Mouse (Mus musculus): ENCODE data around the gene Aox1. TPM values are rescaled to one million over a fixed set of nuclear protein-coding genes. Genes with fewer than 3 reads are reported as not detected.

Gene Aox1
- polyA plus RNA-seq, 1 experiment from 2014 or later = 0.05 TPM

- ATAC-seq (replicated peaks; ENCODE audit: low FRiP score, low TSS enrichment, low read depth) = no peak
- Histone ChIP-seq H3K27ac (ENCODE audit: low read depth) (no peak overlapping the region), H3K4me2 (ENCODE audit: low read length) (no peak overlapping the region), H3K4me1 (replicated peaks; ENCODE audit: control insufficient read depth, insufficient read depth, low read length) (0 out of 2 replicates have a peak, but pooled peaks cover 3% of the 10 kb centered on the region), H3K36me3 (ENCODE audit: control insufficient read depth, insufficient read depth, low read length) (no peaks in the 10 kb centered on the region), H3K4me3 (ENCODE audit: low read depth, low read length) (no peak overlapping the region), H3K27me3 (replicated peaks; ENCODE audit: control insufficient read depth, insufficient read depth, low read length) (no peaks in the 10 kb centered on the region), H3K9me3 (ENCODE audit: control insufficient read depth, low read length) (no peaks in the 10 kb centered on the region), H3K9ac (ENCODE audit: low read length) (no peak overlapping the region)
- WGBS = 92% methylated on average over 11 of the region's 11 CpGs
- no peak for DNase-seq (ENCODE audit: low spot score)
These were observed 25.9 kb downstream of the Aox1 start for GRCm38 (mm10) chr1:58055598-58055997.

- 67% methylated on average over 13 of the region's 13 CpGs for WGBS
- Histone ChIP-seq H3K4me2 (ENCODE audit: low read length) (peak overlapping the region; percentile 18; the same call in 1 of the 2 replicates), H3K36me3 (ENCODE audit: control insufficient read depth, insufficient read depth, low read length) (no peaks in the 10 kb centered on the region), H3K4me1 (replicated peaks; ENCODE audit: control insufficient read depth, insufficient read depth, low read length) (0 out of 2 replicates have a peak, but pooled peaks cover 3% of the 10 kb centered on the region), H3K9me3 (ENCODE audit: control insufficient read depth, low read length) (no peaks in the 10 kb centered on the region), H3K27me3 (replicated peaks; ENCODE audit: control insufficient read depth, insufficient read depth, low read length) (no peaks in the 10 kb centered on the region), H3K4me3 (ENCODE audit: low read depth, low read length) (no peak overlapping the region), H3K27ac (ENCODE audit: low read depth) (no peak overlapping the region), H3K9ac (ENCODE audit: low read length) (no peak overlapping the region)
- ATAC-seq (replicated peaks; ENCODE audit: low FRiP score, low TSS enrichment, low read depth) (no peak), DNase-seq (ENCODE audit: low spot score) (no peak)
These were observed 26.5 kb downstream of the Aox1 start for GRCm38 (mm10) chr1:58056074-58056807.

GRCm38 (mm10) chr1:58056939-58057338 lies 27.2 kb downstream of the Aox1 start:
- H3K27ac ChIP-seq (ENCODE audit: low read depth) = 0 out of 2 replicates have a peak overlapping the region, but pooled peaks have one; percentile 11
- 46% methylated on average over 11 of the region's 11 CpGs for WGBS
- DNase-seq (ENCODE audit: low spot score) = no peak
- H3K4me3 ChIP-seq (ENCODE audit: low read depth, low read length) = no peak overlapping the region
- H3K4me1 ChIP-seq (replicated peaks; ENCODE audit: control insufficient read depth, insufficient read depth, low read length) = 0 out of 2 replicates have a peak, but pooled peaks cover 3% of the 10 kb centered on the region
- no peaks in the 10 kb centered on the region for H3K27me3 ChIP-seq (replicated peaks; ENCODE audit: control insufficient read depth, insufficient read depth, low read length)
- H3K9me3 ChIP-seq (ENCODE audit: control insufficient read depth, low read length) = no peaks in the 10 kb centered on the region
- H3K4me2 ChIP-seq (ENCODE audit: low read length) = peak overlapping the region; percentile 18; the same call in 1 of the 2 replicates
- H3K9ac ChIP-seq (ENCODE audit: low read length) = no peak overlapping the region
- ATAC-seq (replicated peaks; ENCODE audit: low FRiP score, low TSS enrichment, low read depth) = no peak
- no peaks in the 10 kb centered on the region for H3K36me3 ChIP-seq (ENCODE audit: control insufficient read depth, insufficient read depth, low read length)

- no peak for ATAC-seq (replicated peaks; ENCODE audit: low FRiP score, low TSS enrichment, low read depth)
- Histone ChIP-seq H3K27ac (ENCODE audit: low read depth) (no peak overlapping the region), H3K9ac (ENCODE audit: low read length) (no peak overlapping the region), H3K4me1 (replicated peaks; ENCODE audit: control insufficient read depth, insufficient read depth, low read length) (0 out of 2 replicates have a peak, but pooled peaks cover 3% of the 10 kb centered on the region), H3K4me3 (ENCODE audit: low read depth, low read length) (no peak overlapping the region), H3K4me2 (ENCODE audit: low read length) (no peak overlapping the region), H3K36me3 (ENCODE audit: control insufficient read depth, insufficient read depth, low read length) (no peaks in the 10 kb centered on the region), H3K9me3 (ENCODE audit: control insufficient read depth, low read length) (no peaks in the 10 kb centered on the region), H3K27me3 (replicated peaks; ENCODE audit: control insufficient read depth, insufficient read depth, low read length) (no peaks in the 10 kb centered on the region)
- DNase-seq (ENCODE audit: low spot score) = no peak
- WGBS = 91% methylated on average over 4 of the region's 4 CpGs
These were observed 29.1 kb downstream of the Aox1 start for GRCm38 (mm10) chr1:58058846-58059245.

- no peak for DNase-seq (ENCODE audit: low spot score)
- Histone ChIP-seq H3K4me3 (ENCODE audit: low read depth, low read length) (no peak overlapping the region), H3K27ac (ENCODE audit: low read depth) (no peak overlapping the region), H3K4me1 (replicated peaks; ENCODE audit: control insufficient read depth, insufficient read depth, low read length) (no peaks in the 10 kb centered on the region), H3K27me3 (replicated peaks; ENCODE audit: control insufficient read depth, insufficient read depth, low read length) (no peaks in the 10 kb centered on the region), H3K9ac (ENCODE audit: low read length) (no peak overlapping the region), H3K36me3 (ENCODE audit: control insufficient read depth, insufficient read depth, low read length) (no peaks in the 10 kb centered on the region), H3K4me2 (ENCODE audit: low read length) (no peak overlapping the region), H3K9me3 (ENCODE audit: control insufficient read depth, low read length) (no peaks in the 10 kb centered on the region)
- no peak for ATAC-seq (replicated peaks; ENCODE audit: low FRiP score, low TSS enrichment, low read depth)
- WGBS = 93% methylated on average over 7 of the region's 7 CpGs
These were observed 32.4 kb downstream of the Aox1 start for GRCm38 (mm10) chr1:58062131-58062530.

- DNase-seq (ENCODE audit: low spot score) (no peak), ATAC-seq (replicated peaks; ENCODE audit: low FRiP score, low TSS enrichment, low read depth) (no peak)
- Histone ChIP-seq H3K4me3 (ENCODE audit: low read depth, low read length) (no peak overlapping the region), H3K9me3 (ENCODE audit: control insufficient read depth, low read length) (no peaks in the 10 kb centered on the region), H3K27ac (ENCODE audit: low read depth) (no peak overlapping the region), H3K4me2 (ENCODE audit: low read length) (no peak overlapping the region), H3K36me3 (ENCODE audit: control insufficient read depth, insufficient read depth, low read length) (no peaks in the 10 kb centered on the region), H3K27me3 (replicated peaks; ENCODE audit: control insufficient read depth, insufficient read depth, low read length) (no peaks in the 10 kb centered on the region), H3K4me1 (replicated peaks; ENCODE audit: control insufficient read depth, insufficient read depth, low read length) (no peaks in the 10 kb centered on the region), H3K9ac (ENCODE audit: low read length) (no peak overlapping the region)
- WGBS = 85% methylated on average over 5 of the region's 5 CpGs
These were observed 35.4 kb downstream of the Aox1 start for GRCm38 (mm10) chr1:58065151-58065550.

- DNase-seq (ENCODE audit: low spot score) (no peak), ATAC-seq (replicated peaks; ENCODE audit: low FRiP score, low TSS enrichment, low read depth) (no peak)
- WGBS = 67% methylated on average over 3 of the region's 3 CpGs
- Histone ChIP-seq H3K27me3 (replicated peaks; ENCODE audit: control insufficient read depth, insufficient read depth, low read length) (no peaks in the 10 kb centered on the region), H3K9ac (ENCODE audit: low read length) (no peak overlapping the region), H3K9me3 (ENCODE audit: control insufficient read depth, low read length) (no peaks in the 10 kb centered on the region), H3K4me2 (ENCODE audit: low read length) (no peak overlapping the region), H3K4me1 (replicated peaks; ENCODE audit: control insufficient read depth, insufficient read depth, low read length) (no peaks in the 10 kb centered on the region), H3K27ac (ENCODE audit: low read depth) (no peak overlapping the region), H3K36me3 (ENCODE audit: control insufficient read depth, insufficient read depth, low read length) (no peaks in the 10 kb centered on the region), H3K4me3 (ENCODE audit: low read depth, low read length) (no peak overlapping the region)
These were observed 35.9 kb downstream of the Aox1 start for GRCm38 (mm10) chr1:58065606-58066005.

- H3K4me3 ChIP-seq (ENCODE audit: low read depth, low read length) = no peak overlapping the region
- H3K9me3 ChIP-seq (ENCODE audit: control insufficient read depth, low read length) = no peaks in the 10 kb centered on the region
- no peaks in the 10 kb centered on the region for H3K27me3 ChIP-seq (replicated peaks; ENCODE audit: control insufficient read depth, insufficient read depth, low read length)
- ATAC-seq (replicated peaks; ENCODE audit: low FRiP score, low TSS enrichment, low read depth) (no peak), DNase-seq (ENCODE audit: low spot score) (no peak)
- H3K36me3 ChIP-seq (ENCODE audit: control insufficient read depth, insufficient read depth, low read length) = no peaks in the 10 kb centered on the region
- no peaks in the 10 kb centered on the region for H3K4me1 ChIP-seq (replicated peaks; ENCODE audit: control insufficient read depth, insufficient read depth, low read length)
- WGBS = 79% methylated on average over 6 of the region's 6 CpGs
- H3K4me2 ChIP-seq (ENCODE audit: low read length) = no peak overlapping the region
- H3K9ac ChIP-seq (ENCODE audit: low read length) = no peak overlapping the region
- no peak overlapping the region for H3K27ac ChIP-seq (ENCODE audit: low read depth)
These were observed 39.5 kb downstream of the Aox1 start for GRCm38 (mm10) chr1:58069181-58069580.

GRCm38 (mm10) chr1:58070091-58070490 lies 40.4 kb downstream of the Aox1 start:
- Histone ChIP-seq H3K36me3 (ENCODE audit: control insufficient read depth, insufficient read depth, low read length) (no peaks in the 10 kb centered on the region), H3K27me3 (replicated peaks; ENCODE audit: control insufficient read depth, insufficient read depth, low read length) (no peaks in the 10 kb centered on the region), H3K9ac (ENCODE audit: low read length) (no peak overlapping the region), H3K4me1 (replicated peaks; ENCODE audit: control insufficient read depth, insufficient read depth, low read length) (no peaks in the 10 kb centered on the region), H3K9me3 (ENCODE audit: control insufficient read depth, low read length) (no peaks in the 10 kb centered on the region), H3K27ac (ENCODE audit: low read depth) (no peak overlapping the region), H3K4me3 (ENCODE audit: low read depth, low read length) (no peak overlapping the region), H3K4me2 (ENCODE audit: low read length) (no peak overlapping the region)
- 91% methylated on average over 11 of the region's 11 CpGs for WGBS
- ATAC-seq (replicated peaks; ENCODE audit: low FRiP score, low TSS enrichment, low read depth) (no peak), DNase-seq (ENCODE audit: low spot score) (no peak)
